Mouse (Mus musculus): ENCODE data around the gene Smurf1. TPM values are rescaled to one million over a fixed set of nuclear protein-coding genes. Genes with fewer than 3 reads are reported as not detected.

The Smurf1 gene
- polyA plus RNA-seq, 1 experiment from 2014 or later: 20.1 TPM

DNA sequence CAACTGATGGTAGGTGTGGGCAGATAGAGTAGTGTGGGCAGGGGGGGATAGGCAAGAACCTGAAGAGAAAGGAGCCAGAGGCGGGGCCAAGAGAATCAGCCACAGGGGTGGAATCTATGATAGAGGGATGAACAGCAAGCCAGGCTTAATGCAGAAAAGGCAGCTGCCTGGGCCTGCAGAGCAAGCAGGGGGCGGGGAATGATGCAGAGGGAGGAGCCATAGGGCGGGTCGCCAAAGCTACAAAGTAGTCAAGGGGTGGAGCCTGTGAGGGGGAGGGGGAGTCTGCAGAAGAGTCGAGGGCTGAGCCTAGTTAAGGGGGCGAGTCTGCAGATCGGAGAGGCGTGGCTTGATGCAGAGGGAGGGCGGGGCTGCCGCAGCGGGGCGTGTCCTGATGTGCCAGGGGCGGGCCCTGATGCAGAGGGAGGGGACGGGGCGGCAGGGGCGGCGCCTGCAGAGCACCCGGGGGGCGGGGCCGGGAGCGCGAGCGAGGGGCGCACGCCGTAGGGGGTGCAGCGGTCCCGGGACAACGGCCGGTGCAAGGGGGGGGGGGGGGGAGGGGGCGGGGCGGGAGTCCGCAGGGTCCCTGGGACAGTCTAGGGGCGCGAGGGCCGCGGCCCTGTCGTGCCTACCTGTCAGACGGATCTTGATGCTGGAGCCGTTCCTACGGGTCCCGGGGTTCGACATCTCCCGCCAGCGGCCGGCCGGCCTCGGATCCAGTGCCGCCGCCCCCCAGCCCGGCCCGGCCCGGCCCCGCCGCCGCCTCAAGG is 592 bp downstream of the Smurf1 start:
- H3K4me1 ChIP-seq (ENCODE audit: control insufficient read depth, insufficient read depth, low read length): peaks cover 13% of the 10 kb centered on the region
- peak; percentile 77 for ATAC-seq (ENCODE audit: insufficient number of reproducible peaks, low FRiP score, low TSS enrichment, low read depth)
- peak overlapping the region; percentile 74 for H3K4me2 ChIP-seq (ENCODE audit: low read depth, severe bottlenecking)
- H3K4me3 ChIP-seq (ENCODE audit: low read depth, low read length): peak overlapping the region; percentile 60
- 2% methylated on average over 22 of the region's 56 CpGs for WGBS
- no peaks in the 10 kb centered on the region for H3K9me3 ChIP-seq (ENCODE audit: control insufficient read depth, low read length)
- H3K36me3 ChIP-seq (ENCODE audit: control insufficient read depth, insufficient read depth, low read length): no peaks in the 10 kb centered on the region
- peak; percentile 95 for DNase-seq (ENCODE audit: low spot score)
- peak overlapping the region; percentile 81 for H3K27ac ChIP-seq (replicated peaks; ENCODE audit: low read depth, low read length)
- no peaks in the 10 kb centered on the region for H3K27me3 ChIP-seq (ENCODE audit: control insufficient read depth, insufficient read depth, low read length)
- H3K9ac ChIP-seq (ENCODE audit: low read length): peak overlapping the region; percentile 87

DNA sequence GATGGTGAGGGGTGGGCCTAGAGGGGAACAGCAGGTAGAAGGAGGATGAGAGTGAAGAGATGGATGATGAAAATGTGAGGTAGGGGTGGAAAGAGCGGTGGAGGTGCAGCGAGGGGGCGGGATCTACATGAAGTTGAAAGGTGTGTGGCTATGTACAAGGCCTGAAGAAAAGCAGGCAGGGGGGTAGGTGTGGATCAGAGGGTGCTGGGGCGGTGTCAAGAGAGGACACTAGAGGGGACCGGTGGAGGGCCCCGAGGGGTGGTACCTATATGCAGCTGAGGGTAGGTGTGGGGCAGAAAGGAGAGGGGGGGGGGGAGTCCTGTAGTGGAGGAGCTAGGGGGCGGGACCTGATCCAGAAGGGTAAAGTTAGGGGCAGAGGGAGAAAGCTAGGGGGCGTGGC is 1.2 kb downstream of the Smurf1 start:
- peak overlapping the region; percentile 60; the same call in 1 of the 2 replicates for H3K4me3 ChIP-seq (ENCODE audit: low read depth, low read length)
- no peaks in the 10 kb centered on the region for H3K27me3 ChIP-seq (ENCODE audit: control insufficient read depth, insufficient read depth, low read length)
- 24% methylated on average over 8 of the region's 8 CpGs for WGBS
- ATAC-seq (ENCODE audit: insufficient number of reproducible peaks, low FRiP score, low TSS enrichment, low read depth) (peak; percentile 38), DNase-seq (ENCODE audit: low spot score) (peak; percentile 24)
- no peaks in the 10 kb centered on the region for H3K36me3 ChIP-seq (ENCODE audit: control insufficient read depth, insufficient read depth, low read length)
- no peak overlapping the region for H3K27ac ChIP-seq (replicated peaks; ENCODE audit: low read depth, low read length)
- no peaks in the 10 kb centered on the region for H3K9me3 ChIP-seq (ENCODE audit: control insufficient read depth, low read length)
- peaks cover 13% of the 10 kb centered on the region for H3K4me1 ChIP-seq (ENCODE audit: control insufficient read depth, insufficient read depth, low read length)
- H3K9ac ChIP-seq (ENCODE audit: low read length): no peak overlapping the region
- peak overlapping the region; percentile 74 for H3K4me2 ChIP-seq (ENCODE audit: low read depth, severe bottlenecking)

DNA sequence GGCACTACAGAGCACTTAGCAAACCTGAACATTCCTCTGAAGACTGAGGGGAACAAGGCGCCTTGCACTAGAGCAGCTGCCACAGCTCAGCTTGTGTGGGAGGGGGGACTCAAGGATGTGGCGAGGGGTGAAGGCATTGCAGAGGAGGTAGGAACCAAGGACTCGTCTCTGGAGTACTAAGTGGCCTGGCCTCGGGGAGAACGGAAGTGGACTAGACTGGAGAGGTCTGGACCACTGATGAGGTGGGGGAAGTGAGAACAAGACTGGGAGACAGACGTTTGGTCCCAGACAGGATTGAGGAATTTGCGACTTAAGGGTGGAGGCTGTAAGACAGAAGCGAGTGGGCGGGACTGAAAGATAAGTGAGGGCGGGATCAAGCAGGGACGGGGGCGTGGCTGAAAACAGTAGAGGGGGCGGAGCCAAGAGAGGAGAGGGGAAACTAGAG is 1.8 kb downstream of the Smurf1 start:
- Histone ChIP-seq H3K36me3 (ENCODE audit: control insufficient read depth, insufficient read depth, low read length) (no peaks in the 10 kb centered on the region), H3K9me3 (ENCODE audit: control insufficient read depth, low read length) (no peaks in the 10 kb centered on the region), H3K4me1 (ENCODE audit: control insufficient read depth, insufficient read depth, low read length) (peaks cover 16% of the 10 kb centered on the region), H3K4me3 (ENCODE audit: low read depth, low read length) (peak overlapping the region; percentile 13; the same call in 1 of the 2 replicates), H3K27me3 (ENCODE audit: control insufficient read depth, insufficient read depth, low read length) (no peaks in the 10 kb centered on the region), H3K4me2 (ENCODE audit: low read depth, severe bottlenecking) (peak overlapping the region; percentile 74), H3K9ac (ENCODE audit: low read length) (no peak overlapping the region; the same call in 1 of the 2 replicates), H3K27ac (replicated peaks; ENCODE audit: low read depth, low read length) (peak overlapping the region; percentile 74)
- peak; percentile 31 for ATAC-seq (ENCODE audit: insufficient number of reproducible peaks, low FRiP score, low TSS enrichment, low read depth)
- 6% methylated on average over 13 of the region's 13 CpGs for WGBS
- DNase-seq (ENCODE audit: low spot score): peak; percentile 68

DNA sequence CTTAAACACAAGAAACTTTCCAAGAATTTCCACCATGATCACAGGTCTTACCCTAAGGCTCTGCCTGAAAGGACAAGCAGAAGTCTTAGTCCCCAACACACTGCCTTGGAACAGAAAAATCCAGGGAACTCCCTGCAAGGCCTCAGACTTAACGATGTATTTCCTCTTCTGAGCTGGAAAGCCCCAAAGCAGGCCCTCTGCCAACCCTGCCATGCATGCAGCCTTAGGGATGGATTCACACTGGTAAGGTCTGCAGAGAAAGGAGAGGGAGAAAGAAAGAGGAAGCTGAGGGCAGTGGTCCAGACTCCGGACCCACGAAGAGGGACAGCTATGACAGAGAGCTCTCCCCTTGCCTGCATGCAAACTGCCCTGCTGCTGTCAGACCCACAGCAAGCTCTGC is 2.2 kb downstream of the Smurf1 start:
- DNase-seq (ENCODE audit: low spot score): no peak
- no peak for ATAC-seq (ENCODE audit: insufficient number of reproducible peaks, low FRiP score, low TSS enrichment, low read depth)
- Histone ChIP-seq H3K27ac (replicated peaks; ENCODE audit: low read depth, low read length) (peak overlapping the region; percentile 74), H3K4me2 (ENCODE audit: low read depth, severe bottlenecking) (peak overlapping the region; percentile 74), H3K36me3 (ENCODE audit: control insufficient read depth, insufficient read depth, low read length) (no peaks in the 10 kb centered on the region), H3K4me1 (ENCODE audit: control insufficient read depth, insufficient read depth, low read length) (peaks cover 16% of the 10 kb centered on the region), H3K9ac (ENCODE audit: low read length) (no peak overlapping the region; the same call in 1 of the 2 replicates), H3K4me3 (ENCODE audit: low read depth, low read length) (peak overlapping the region; percentile 13; the same call in 1 of the 2 replicates), H3K27me3 (ENCODE audit: control insufficient read depth, insufficient read depth, low read length) (no peaks in the 10 kb centered on the region), H3K9me3 (ENCODE audit: control insufficient read depth, low read length) (no peaks in the 10 kb centered on the region)
- WGBS: 49% methylated on average over 3 of the region's 3 CpGs

DNA sequence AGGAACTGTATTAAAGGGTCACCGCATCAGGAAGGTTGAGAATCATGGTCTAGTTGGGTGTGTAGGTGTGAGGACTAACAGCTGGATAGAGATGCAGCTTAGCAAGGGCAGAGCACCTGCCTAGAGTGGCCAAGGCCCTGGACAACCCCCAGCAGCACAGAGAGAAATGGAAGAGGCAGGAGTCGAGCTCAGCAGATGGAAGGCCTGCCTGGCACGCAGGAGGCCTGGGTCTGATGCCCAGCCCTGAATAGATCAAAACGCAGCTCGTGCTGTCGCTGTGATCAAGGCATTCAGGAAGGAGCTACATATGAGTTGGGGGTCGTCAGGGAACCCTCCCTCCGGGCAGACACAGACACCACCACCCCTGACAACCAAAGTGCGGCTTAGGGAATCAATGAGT is 7.4 kb downstream of the Smurf1 start:
- 91% methylated on average over 9 of the region's 9 CpGs for WGBS
- Histone ChIP-seq H3K36me3 (ENCODE audit: control insufficient read depth, insufficient read depth, low read length) (no peaks in the 10 kb centered on the region), H3K9ac (ENCODE audit: low read length) (no peak overlapping the region)

DNA sequence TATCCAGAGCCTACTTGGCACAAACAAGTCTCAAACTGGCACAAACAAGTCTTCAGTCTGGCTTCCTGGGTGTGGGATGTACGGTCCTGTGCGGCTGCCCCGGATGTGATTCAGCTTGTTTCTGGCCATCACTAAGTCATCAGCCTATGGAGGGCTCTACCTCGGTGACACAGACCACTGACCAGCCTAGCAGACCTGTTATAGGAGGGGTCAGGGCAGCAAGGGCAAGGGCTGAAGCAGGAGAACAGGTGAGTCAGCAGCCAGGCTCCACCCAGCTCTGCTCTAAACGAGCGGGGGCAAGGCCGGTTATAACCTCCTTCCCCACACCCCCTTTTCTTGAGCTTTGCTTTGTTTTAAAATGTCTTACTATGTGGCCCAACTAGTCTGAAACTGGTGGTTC is 11.2 kb downstream of the Smurf1 start:
- H3K36me3 ChIP-seq (ENCODE audit: control insufficient read depth, insufficient read depth, low read length): no peaks in the 10 kb centered on the region
- peaks cover 4% of the 10 kb centered on the region; the same call in 1 of the 2 replicates for H3K4me1 ChIP-seq (ENCODE audit: control insufficient read depth, insufficient read depth, low read length)
- H3K4me2 ChIP-seq (ENCODE audit: low read depth, severe bottlenecking): no peak overlapping the region
- DNase-seq (ENCODE audit: low spot score): no peak
- no peak overlapping the region for H3K9ac ChIP-seq (ENCODE audit: low read length)
- no peaks in the 10 kb centered on the region for H3K27me3 ChIP-seq (ENCODE audit: control insufficient read depth, insufficient read depth, low read length)
- no peak overlapping the region for H3K4me3 ChIP-seq (ENCODE audit: low read depth, low read length)
- WGBS: 87% methylated on average over 7 of the region's 7 CpGs
- no peaks in the 10 kb centered on the region for H3K9me3 ChIP-seq (ENCODE audit: control insufficient read depth, low read length)
- H3K27ac ChIP-seq (replicated peaks; ENCODE audit: low read depth, low read length): no peak overlapping the region
- ATAC-seq (ENCODE audit: insufficient number of reproducible peaks, low FRiP score, low TSS enrichment, low read depth): no peak

More for the DNA sequence above, 7.4 kb downstream of the Smurf1 start:
- DNase-seq (ENCODE audit: low spot score) (no peak), ATAC-seq (ENCODE audit: insufficient number of reproducible peaks, low FRiP score, low TSS enrichment, low read depth) (no peak)
- Histone ChIP-seq H3K9me3 (ENCODE audit: control insufficient read depth, low read length) (no peaks in the 10 kb centered on the region), H3K4me2 (ENCODE audit: low read depth, severe bottlenecking) (no peak overlapping the region), H3K27me3 (ENCODE audit: control insufficient read depth, insufficient read depth, low read length) (no peaks in the 10 kb centered on the region), H3K4me3 (ENCODE audit: low read depth, low read length) (no peak overlapping the region), H3K27ac (replicated peaks; ENCODE audit: low read depth, low read length) (no peak overlapping the region), H3K4me1 (ENCODE audit: control insufficient read depth, insufficient read depth, low read length) (peaks cover 4% of the 10 kb centered on the region)

DNA sequence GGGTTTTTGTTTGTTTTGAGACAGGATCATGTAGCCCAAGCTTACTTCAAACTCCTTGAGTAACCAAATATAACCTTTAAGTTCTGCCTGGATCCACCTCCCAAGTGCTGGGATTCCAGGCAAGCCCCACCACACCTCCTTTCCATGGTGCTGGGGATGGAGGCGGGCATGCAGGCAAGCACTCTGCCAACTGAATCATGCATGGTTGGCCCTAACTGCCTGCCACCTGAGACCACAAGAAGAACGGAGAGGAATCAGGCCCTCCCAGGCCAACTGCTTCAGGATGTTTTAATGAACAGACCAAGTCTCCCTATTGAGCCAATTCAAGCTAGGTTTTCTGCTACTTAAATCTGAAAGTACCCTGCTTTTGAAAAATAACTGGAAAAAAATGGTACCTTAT is 13.1 kb downstream of the Smurf1 start:
- 81% methylated on average over 2 of the region's 2 CpGs for WGBS
- Histone ChIP-seq H3K36me3 (ENCODE audit: control insufficient read depth, insufficient read depth, low read length) (no peaks in the 10 kb centered on the region), H3K9ac (ENCODE audit: low read length) (no peak overlapping the region), H3K4me1 (ENCODE audit: control insufficient read depth, insufficient read depth, low read length) (no peaks in the 10 kb centered on the region), H3K27ac (replicated peaks; ENCODE audit: low read depth, low read length) (no peak overlapping the region), H3K27me3 (ENCODE audit: control insufficient read depth, insufficient read depth, low read length) (no peaks in the 10 kb centered on the region), H3K4me2 (ENCODE audit: low read depth, severe bottlenecking) (no peak overlapping the region), H3K4me3 (ENCODE audit: low read depth, low read length) (no peak overlapping the region), H3K9me3 (ENCODE audit: control insufficient read depth, low read length) (no peaks in the 10 kb centered on the region)
- DNase-seq (ENCODE audit: low spot score) (no peak), ATAC-seq (ENCODE audit: insufficient number of reproducible peaks, low FRiP score, low TSS enrichment, low read depth) (no peak)

DNA sequence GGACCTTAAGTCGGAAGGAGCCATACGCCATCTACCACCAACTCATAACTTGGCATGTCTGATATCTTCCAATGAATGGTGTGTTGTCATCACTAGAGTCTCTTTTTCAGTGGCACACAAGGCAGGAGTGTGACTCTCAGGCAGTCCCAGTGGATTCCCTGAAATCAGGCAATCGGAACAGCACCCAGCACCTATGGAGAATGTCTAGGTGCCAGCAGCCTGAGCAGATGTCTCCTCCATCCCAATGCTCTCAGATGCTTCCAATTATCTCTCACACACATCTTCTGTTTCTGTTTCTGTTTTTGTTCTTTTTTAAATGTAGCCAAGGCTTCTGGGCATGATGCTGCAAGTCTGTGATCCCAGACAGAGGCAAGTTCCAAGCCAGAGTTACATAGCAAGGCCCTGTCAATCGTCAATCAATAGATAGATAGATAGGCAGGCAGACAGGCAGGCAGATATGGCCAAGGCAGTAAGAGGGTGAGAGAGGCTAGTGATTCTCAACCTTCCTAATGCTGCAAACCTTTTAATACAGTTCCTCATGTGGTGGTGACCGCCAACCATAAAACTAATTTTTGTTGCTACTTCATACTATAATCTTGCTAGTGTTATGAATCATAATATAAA is 15.1 kb downstream of the Smurf1 start:
- H3K9me3 ChIP-seq (ENCODE audit: control insufficient read depth, low read length): no peaks in the 10 kb centered on the region
- H3K4me1 ChIP-seq (ENCODE audit: control insufficient read depth, insufficient read depth, low read length): no peaks in the 10 kb centered on the region
- ATAC-seq (ENCODE audit: insufficient number of reproducible peaks, low FRiP score, low TSS enrichment, low read depth): no peak
- WGBS: 90% methylated on average over 5 of the region's 5 CpGs
- no peaks in the 10 kb centered on the region for H3K27me3 ChIP-seq (ENCODE audit: control insufficient read depth, insufficient read depth, low read length)
- H3K4me2 ChIP-seq (ENCODE audit: low read depth, severe bottlenecking): no peak overlapping the region
- H3K4me3 ChIP-seq (ENCODE audit: low read depth, low read length): no peak overlapping the region
- no peak for DNase-seq (ENCODE audit: low spot score)
- H3K36me3 ChIP-seq (ENCODE audit: control insufficient read depth, insufficient read depth, low read length): no peaks in the 10 kb centered on the region
- no peak overlapping the region for H3K9ac ChIP-seq (ENCODE audit: low read length)
- no peak overlapping the region for H3K27ac ChIP-seq (replicated peaks; ENCODE audit: low read depth, low read length)
